Mouse (Mus musculus): ENCODE measurements around the gene Alg12. TPM values are rescaled to one million over a fixed set of nuclear protein-coding genes. Genes with fewer than 3 reads are reported as not detected.

Gene Alg12
- polyA plus RNA-seq, 1 experiment from 2014 or later: 9.3 TPM

DNA sequence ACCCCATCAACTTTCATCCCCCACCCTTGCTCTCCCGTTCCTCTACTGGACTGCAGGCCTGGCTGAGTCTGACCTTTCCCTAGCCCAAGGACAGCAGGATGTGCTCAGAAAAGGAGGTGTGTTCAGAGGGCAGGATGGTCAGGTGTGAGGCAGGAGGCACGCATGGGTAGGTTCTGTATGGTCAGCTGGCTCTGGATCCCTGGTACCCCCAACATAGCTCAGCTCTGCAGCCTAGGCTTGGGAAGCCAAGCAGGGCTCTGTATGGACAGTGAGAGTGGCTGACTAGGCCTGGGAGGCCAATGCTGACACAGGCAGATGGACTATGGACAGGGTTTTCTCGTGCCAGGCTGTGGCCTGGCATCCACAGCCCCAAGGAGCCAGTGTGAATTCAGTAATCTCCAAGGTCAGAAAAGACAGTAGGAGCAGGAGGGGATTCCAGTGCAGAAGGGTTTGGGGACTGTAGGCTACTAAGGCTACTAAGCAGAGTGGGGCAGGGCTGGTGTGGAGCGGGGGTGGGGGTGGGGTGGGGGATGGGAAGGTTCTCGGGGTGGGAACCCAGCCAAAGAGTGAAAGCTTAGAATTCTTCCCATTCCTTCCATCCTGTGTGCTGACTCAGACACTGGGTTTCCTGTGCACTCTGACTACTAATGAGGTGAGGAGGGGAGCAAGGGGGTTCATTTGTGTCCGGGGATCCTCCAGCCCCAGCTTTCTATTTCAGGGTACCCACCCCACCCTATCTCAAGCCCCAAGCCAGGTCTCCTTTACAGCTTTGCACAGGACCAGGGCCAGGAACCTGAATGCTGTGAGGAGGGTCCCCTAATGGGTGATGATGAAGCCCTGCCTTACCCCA, 35.2 kb upstream of the Alg12 start:
- Histone ChIP-seq H3K27me3 (replicated peaks) (no peaks in the 10 kb centered on the region), H3K4me1 (replicated peaks) (peaks cover 45% of the 10 kb centered on the region), H3K27ac (ENCODE audit: poor library complexity, severe bottlenecking) (peak overlapping the region; percentile 42), H3K4me2 (0 out of 2 replicates have a peak overlapping the region, but pooled peaks have one; percentile 4), H3K9me3 (replicated peaks) (no peaks in the 10 kb centered on the region), H3K4me3 (no peak overlapping the region), H3K36me3 (no peaks in the 10 kb centered on the region), H3K9ac (no peak overlapping the region)
- peak; percentile 40 for ATAC-seq (ENCODE audit: insufficient number of reproducible peaks, low FRiP score)
- 23% methylated on average over 6 of the region's 6 CpGs for WGBS

DNA sequence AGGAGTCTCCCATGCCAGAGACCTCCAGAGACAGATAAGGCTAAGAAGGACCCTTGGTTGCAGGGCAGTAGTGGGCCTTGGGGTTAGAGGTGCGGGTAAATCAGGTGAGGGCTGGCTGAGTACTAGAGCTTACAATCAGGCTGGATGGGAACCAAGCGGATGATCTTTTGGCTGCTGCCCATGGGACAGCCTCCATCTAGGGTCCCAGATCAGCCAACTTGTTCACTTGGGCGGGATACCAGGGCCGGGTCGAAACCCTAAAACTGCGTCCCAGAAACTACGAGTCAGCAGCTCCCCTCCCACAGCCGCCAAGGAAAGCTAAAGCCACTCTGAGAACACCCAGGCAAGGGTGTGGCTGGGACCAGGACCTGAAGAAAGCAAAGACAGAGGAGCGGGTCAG, 34.0 kb upstream of the Alg12 start:
- Histone ChIP-seq H3K9me3 (replicated peaks) (no peaks in the 10 kb centered on the region), H3K27me3 (replicated peaks) (no peaks in the 10 kb centered on the region), H3K4me2 (no peak overlapping the region), H3K36me3 (no peaks in the 10 kb centered on the region), H3K27ac (ENCODE audit: poor library complexity, severe bottlenecking) (no peak overlapping the region), H3K9ac (no peak overlapping the region), H3K4me3 (no peak overlapping the region), H3K4me1 (replicated peaks) (peaks cover 41% of the 10 kb centered on the region)
- WGBS: 84% methylated on average over 9 of the region's 9 CpGs
- ATAC-seq (ENCODE audit: insufficient number of reproducible peaks, low FRiP score): no peak

DNA sequence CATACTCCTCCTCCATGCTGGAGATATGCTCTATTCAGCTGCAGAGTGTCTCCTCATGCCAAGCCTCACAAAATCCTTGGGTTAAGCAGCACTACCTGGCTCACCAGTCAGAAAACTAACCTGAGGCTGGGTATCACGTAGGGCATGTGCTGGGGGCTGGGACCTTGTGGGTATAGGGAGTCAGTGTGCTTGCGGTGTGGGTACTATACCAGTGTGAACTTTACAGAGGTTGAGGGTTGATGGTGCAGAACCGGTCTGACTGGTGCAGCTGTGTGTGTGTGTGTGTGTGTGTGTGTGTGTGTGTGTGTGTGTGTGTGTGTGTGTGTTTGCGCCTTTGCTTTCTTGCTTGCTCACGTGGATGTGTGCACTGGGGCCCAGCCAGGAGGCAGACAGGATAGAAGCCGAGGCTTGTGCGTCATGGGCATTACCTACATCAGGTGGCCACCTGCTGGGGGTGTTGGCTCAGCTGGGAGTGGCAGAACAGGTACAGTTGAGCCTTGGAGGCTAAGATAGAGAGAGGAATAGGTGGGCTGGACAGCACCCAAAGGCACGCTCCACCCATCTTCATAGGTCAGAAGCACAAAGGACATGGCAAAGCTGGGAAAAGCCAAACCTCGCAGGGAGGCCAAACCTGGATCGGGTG, 32.5 kb upstream of the Alg12 start:
- H3K4me2 ChIP-seq: no peak overlapping the region
- H3K9ac ChIP-seq: no peak overlapping the region
- 78% methylated on average over 10 of the region's 10 CpGs for WGBS
- no peaks in the 10 kb centered on the region for H3K9me3 ChIP-seq (replicated peaks)
- H3K27ac ChIP-seq (ENCODE audit: poor library complexity, severe bottlenecking): no peak overlapping the region
- H3K4me3 ChIP-seq: no peak overlapping the region
- no peak for ATAC-seq (ENCODE audit: insufficient number of reproducible peaks, low FRiP score)
- no peaks in the 10 kb centered on the region for H3K36me3 ChIP-seq
- H3K27me3 ChIP-seq (replicated peaks): no peaks in the 10 kb centered on the region
- peaks cover 41% of the 10 kb centered on the region for H3K4me1 ChIP-seq (replicated peaks)

DNA sequence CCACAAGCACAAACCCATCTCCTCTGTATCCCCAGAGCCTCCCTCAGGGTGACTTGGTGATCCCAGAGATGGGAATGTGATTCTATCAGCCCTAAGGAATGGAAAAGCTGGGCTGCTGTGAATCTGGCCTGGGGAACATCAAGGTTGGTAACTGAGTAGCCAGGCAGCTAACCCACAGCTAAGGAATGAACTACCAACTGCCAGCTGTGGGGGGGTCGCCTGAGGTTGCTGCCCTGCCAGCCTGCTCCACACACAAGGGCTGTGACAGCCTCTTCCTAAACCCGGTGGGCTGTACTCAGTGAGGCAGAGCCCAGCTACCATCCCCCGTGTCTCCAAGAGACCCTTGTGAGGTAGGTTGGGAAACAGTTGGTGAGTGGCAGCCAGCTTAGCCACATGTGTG, 32.0 kb upstream of the Alg12 start:
- Histone ChIP-seq H3K9ac (no peak overlapping the region), H3K4me2 (no peak overlapping the region), H3K36me3 (no peaks in the 10 kb centered on the region), H3K27me3 (replicated peaks) (no peaks in the 10 kb centered on the region), H3K4me1 (replicated peaks) (peaks cover 41% of the 10 kb centered on the region), H3K9me3 (replicated peaks) (no peaks in the 10 kb centered on the region), H3K4me3 (no peak overlapping the region), H3K27ac (ENCODE audit: poor library complexity, severe bottlenecking) (no peak overlapping the region)
- no peak for ATAC-seq (ENCODE audit: insufficient number of reproducible peaks, low FRiP score)
- 51% methylated on average over 3 of the region's 3 CpGs for WGBS

DNA sequence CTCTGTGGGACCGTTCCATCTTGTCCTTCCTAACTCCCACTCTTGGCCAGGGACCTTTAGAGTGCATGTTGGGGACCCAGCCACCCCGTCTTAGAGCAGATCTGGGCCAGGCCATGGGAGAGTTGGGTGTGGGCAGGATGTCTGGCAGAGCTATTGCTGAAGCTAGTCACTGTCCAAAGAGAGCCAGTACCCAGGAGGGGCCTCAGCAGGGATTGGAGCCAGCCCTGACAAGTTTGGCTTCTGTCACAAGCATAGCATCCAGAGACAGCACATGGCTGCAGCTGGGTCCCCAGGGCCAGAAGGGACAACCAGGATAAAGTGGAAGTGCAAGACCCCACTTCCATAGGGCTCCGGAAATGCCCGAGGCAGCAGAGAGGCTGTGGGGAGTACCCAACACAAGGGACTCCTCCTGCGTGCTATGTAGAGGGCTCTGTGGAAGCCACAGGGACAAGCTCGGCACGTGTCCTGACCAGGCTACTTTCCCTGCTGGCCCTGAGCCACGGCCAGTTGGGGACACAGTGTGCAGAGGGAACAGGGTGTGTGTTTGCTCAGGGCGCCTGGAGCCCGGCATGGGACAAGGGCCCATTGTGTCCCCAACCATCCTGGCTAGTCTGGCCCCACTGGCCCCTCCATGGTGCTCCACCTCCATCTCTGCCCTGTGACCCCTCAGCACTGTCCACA, 31.2 kb upstream of the Alg12 start:
- H3K4me2 ChIP-seq: no peak overlapping the region
- no peak overlapping the region for H3K9ac ChIP-seq
- no peaks in the 10 kb centered on the region for H3K36me3 ChIP-seq
- H3K27ac ChIP-seq (ENCODE audit: poor library complexity, severe bottlenecking): 0 out of 2 replicates have a peak overlapping the region, but pooled peaks have one; percentile 6
- 57% methylated on average over 10 of the region's 10 CpGs for WGBS
- peak; percentile 34; the same call in 1 of the 2 replicates for ATAC-seq (ENCODE audit: insufficient number of reproducible peaks, low FRiP score)
- H3K27me3 ChIP-seq (replicated peaks): no peaks in the 10 kb centered on the region
- H3K4me3 ChIP-seq: no peak overlapping the region
- no peaks in the 10 kb centered on the region for H3K9me3 ChIP-seq (replicated peaks)
- peaks cover 34% of the 10 kb centered on the region for H3K4me1 ChIP-seq (replicated peaks)

DNA sequence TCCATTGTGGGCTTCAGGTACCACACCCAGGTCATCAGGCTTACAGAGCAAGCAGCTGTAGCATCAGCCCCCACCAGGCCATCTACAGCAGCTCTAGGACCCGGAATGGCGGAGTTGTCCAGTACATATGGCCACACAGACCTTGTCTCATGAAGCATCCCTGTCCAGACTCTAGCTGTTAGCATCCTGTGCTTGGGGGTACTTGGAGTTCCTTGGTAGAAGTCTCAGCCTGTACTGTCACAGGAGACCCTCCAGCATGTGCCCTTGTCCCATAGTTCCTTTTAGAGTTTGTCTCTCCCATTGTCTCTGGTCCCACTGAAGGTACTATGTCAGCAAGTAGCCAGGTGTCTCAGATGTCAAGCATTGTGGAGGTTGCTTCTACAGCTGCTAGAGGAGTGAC, 30.5 kb upstream of the Alg12 start:
- Histone ChIP-seq H3K36me3 (no peaks in the 10 kb centered on the region), H3K4me3 (no peak overlapping the region), H3K4me1 (replicated peaks) (peaks cover 27% of the 10 kb centered on the region), H3K9ac (no peak overlapping the region), H3K27ac (ENCODE audit: poor library complexity, severe bottlenecking) (no peak overlapping the region), H3K9me3 (replicated peaks) (no peaks in the 10 kb centered on the region), H3K4me2 (no peak overlapping the region), H3K27me3 (replicated peaks) (no peaks in the 10 kb centered on the region)
- 83% methylated on average over 2 of the region's 2 CpGs for WGBS
- ATAC-seq (ENCODE audit: insufficient number of reproducible peaks, low FRiP score): no peak

DNA sequence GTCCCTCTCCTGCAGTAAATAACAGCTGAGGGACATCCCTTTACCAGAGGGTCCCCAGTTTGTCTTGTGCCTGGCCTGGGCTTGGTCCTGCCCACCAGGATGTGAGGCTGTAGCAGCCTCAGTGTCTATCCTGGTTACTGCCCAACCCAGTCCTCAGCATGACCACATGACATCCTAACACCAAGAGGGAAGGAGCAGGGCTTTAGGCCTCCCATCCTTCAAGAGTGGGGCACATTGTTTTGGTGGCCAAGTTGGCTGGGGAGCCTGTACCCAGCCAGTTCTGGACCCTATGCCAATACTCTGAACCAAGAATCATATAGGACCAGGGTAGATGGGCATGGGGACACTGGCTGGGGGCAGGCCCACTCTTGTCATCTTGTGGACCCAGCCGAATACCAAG, 29.5 kb upstream of the Alg12 start:
- H3K9ac ChIP-seq: no peak overlapping the region
- H3K4me2 ChIP-seq: no peak overlapping the region
- no peak overlapping the region for H3K4me3 ChIP-seq
- ATAC-seq (ENCODE audit: insufficient number of reproducible peaks, low FRiP score): no peak
- no peaks in the 10 kb centered on the region for H3K9me3 ChIP-seq (replicated peaks)
- no peaks in the 10 kb centered on the region for H3K36me3 ChIP-seq
- H3K27ac ChIP-seq (ENCODE audit: poor library complexity, severe bottlenecking): no peak overlapping the region
- H3K4me1 ChIP-seq (replicated peaks): peaks cover 27% of the 10 kb centered on the region
- 87% methylated on average over 1 of the region's 1 CpGs for WGBS
- H3K27me3 ChIP-seq (replicated peaks): no peaks in the 10 kb centered on the region

DNA sequence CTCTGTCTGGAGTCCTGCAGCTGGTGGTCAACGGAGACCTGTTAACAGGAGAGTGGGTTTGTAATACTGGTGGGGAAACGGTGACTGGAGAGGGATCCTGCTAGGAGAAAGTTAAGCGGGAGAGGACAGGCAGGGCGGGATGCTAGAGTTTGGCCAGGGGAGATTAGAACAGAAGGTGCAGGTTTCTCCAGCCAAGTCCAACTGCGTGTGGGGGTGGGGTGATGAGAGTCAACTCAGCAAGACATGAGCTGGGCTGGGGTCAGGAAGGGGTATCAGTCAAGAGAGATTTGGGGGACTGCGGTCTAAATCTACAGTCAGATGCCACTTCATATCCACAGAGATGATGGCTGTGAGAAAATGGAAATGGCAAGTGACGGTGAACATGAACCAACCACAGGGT, 25.8 kb upstream of the Alg12 start:
- H3K9ac ChIP-seq: no peak overlapping the region
- H3K4me3 ChIP-seq: no peak overlapping the region
- H3K4me1 ChIP-seq (replicated peaks): peaks cover 45% of the 10 kb centered on the region
- H3K36me3 ChIP-seq: no peaks in the 10 kb centered on the region
- H3K9me3 ChIP-seq (replicated peaks): no peaks in the 10 kb centered on the region
- H3K27me3 ChIP-seq (replicated peaks): no peaks in the 10 kb centered on the region
- ATAC-seq (ENCODE audit: insufficient number of reproducible peaks, low FRiP score): no peak
- WGBS: 80% methylated on average over 7 of the region's 7 CpGs
- no peak overlapping the region for H3K4me2 ChIP-seq
- no peak overlapping the region for H3K27ac ChIP-seq (ENCODE audit: poor library complexity, severe bottlenecking)

DNA sequence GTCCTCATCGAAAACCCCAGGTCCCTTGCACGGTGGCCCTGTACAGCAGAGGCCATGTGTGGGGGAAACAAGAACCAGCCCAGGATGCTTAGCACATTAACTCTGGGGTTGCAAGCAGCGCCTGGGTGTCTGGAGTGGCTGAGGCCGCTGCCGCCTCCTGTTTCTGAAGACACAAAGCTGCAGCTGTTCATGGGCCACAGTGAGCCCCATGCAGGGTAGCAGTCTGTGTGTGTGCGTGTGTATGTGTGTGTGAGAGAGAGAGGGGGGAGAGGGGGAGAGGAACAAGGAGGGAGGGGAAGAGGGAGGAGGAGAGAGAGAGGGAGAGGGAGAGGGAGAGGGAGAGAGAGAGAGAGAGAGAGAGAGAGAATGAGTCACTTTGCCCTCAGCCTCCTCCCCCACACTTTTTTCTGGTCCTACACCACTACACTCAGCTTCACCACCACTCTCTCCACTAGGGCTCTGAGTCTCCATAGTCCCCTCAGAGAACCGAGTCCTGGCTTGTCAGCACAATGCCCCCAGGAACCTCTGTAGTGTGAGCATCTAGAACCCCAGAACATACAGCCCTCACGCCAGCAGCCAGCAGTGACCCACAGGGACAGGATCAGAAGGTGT, 24.5 kb upstream of the Alg12 start:
- H3K4me3 ChIP-seq: no peak overlapping the region
- no peaks in the 10 kb centered on the region for H3K27me3 ChIP-seq (replicated peaks)
- no peak for ATAC-seq (ENCODE audit: insufficient number of reproducible peaks, low FRiP score)
- no peaks in the 10 kb centered on the region for H3K36me3 ChIP-seq
- no peak overlapping the region for H3K4me2 ChIP-seq
- no peaks in the 10 kb centered on the region for H3K9me3 ChIP-seq (replicated peaks)
- H3K27ac ChIP-seq (ENCODE audit: poor library complexity, severe bottlenecking): peak overlapping the region; percentile 32; the same call in 1 of the 2 replicates
- peak overlapping the region; percentile 17; the same call in 1 of the 2 replicates for H3K9ac ChIP-seq
- H3K4me1 ChIP-seq (replicated peaks): peaks cover 54% of the 10 kb centered on the region
- WGBS: 31% methylated on average over 8 of the region's 8 CpGs

DNA sequence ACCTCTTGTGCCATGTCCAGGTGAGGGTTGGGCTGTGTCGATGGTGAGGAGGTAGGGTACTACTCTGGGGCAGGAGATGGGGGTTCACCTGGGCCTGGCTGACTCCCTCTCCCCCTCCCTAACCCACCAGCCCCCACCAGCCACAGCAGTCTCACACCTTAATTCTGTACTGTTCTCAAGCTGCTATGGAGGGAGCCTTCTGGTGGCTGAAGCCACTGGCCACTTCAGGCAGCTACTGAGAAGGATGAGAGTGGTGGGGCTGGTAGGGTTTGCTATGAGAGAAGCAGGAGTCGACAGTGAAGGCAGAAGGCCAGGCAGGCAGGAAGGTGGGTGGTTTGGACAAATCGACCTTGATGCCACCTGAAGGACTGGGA, 23.2 kb upstream of the Alg12 start:
- no peaks in the 10 kb centered on the region for H3K36me3 ChIP-seq
- H3K4me2 ChIP-seq: no peak overlapping the region
- no peak overlapping the region for H3K9ac ChIP-seq
- no peaks in the 10 kb centered on the region for H3K27me3 ChIP-seq (replicated peaks)
- 48% methylated on average over 3 of the region's 3 CpGs for WGBS
- no peak for ATAC-seq (ENCODE audit: insufficient number of reproducible peaks, low FRiP score)
- peaks cover 62% of the 10 kb centered on the region for H3K4me1 ChIP-seq (replicated peaks)
- no peak overlapping the region for H3K27ac ChIP-seq (ENCODE audit: poor library complexity, severe bottlenecking)
- no peaks in the 10 kb centered on the region for H3K9me3 ChIP-seq (replicated peaks)
- H3K4me3 ChIP-seq: no peak overlapping the region
